Mouse (Mus musculus): ENCODE results near the gene Vil1. TPM values are rescaled to one million over a fixed set of nuclear protein-coding genes. Genes with fewer than 3 reads are reported as not detected.

Gene Vil1
- polyA plus RNA-seq, 1 experiment from 2014 or later = 0.81 TPM

DNA sequence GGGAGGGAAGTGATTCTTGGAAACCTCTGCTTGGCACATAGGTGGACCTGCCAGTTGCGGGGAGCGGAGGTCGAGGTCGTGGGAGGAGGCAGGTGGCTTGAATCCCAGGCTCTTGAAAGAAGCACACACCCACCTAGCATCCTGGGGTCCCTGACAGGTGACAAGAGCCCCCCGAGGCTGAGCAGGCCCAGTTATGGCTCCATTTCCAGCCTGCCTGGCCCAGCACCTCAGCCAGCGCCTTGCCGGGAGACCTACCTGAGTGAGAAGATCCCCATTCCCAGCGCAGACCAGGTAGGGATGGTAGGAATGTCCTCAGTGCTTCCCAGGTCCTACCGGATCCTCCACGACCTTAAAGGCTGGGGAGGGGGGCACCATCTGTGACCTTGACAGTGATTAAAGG is 33.6 kb upstream of the Vil1 start:
- no peak for ATAC-seq
- no peaks in the 10 kb centered on the region for H3K9me3 ChIP-seq (replicated peaks)
- H3K4me3 ChIP-seq = no peak overlapping the region
- H3K4me2 ChIP-seq = no peak overlapping the region
- H3K36me3 ChIP-seq = no peaks in the 10 kb centered on the region
- peaks cover 6% of the 10 kb centered on the region; the same call in 1 of the 2 replicates for H3K27me3 ChIP-seq (replicated peaks)
- H3K4me1 ChIP-seq = peaks cover 31% of the 10 kb centered on the region
- WGBS (ENCODE audit: insufficient replicate concordance) = 66% methylated on average over 10 of the region's 10 CpGs
- H3K9ac ChIP-seq = no peak overlapping the region
- H3K27ac ChIP-seq = no peak overlapping the region

DNA sequence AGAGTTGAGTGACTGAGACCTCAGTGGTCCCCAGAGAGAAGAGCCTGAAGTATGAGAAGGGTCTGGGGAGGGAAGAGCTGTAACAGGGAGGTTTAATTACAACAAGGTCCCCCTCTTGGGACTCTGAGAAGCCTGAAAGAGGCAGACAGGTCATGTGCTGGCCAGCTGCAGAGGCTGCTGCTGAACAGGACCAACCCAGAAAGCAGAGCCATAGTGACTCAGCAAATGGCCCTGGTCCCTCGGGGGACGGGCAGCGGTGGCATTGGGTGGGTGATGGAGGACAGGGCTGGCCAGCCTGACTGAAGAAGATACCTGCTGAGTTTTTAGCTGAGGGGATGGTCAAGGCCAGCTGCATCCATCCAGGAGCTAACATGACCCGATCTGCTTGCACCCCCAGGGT is 32.8 kb upstream of the Vil1 start:
- Histone ChIP-seq H3K4me3 (no peak overlapping the region), H3K27ac (no peak overlapping the region), H3K9ac (no peak overlapping the region), H3K4me2 (no peak overlapping the region), H3K27me3 (replicated peaks) (peaks cover 6% of the 10 kb centered on the region; the same call in 1 of the 2 replicates), H3K36me3 (no peaks in the 10 kb centered on the region), H3K9me3 (replicated peaks) (no peaks in the 10 kb centered on the region), H3K4me1 (peaks cover 34% of the 10 kb centered on the region)
- no peak for ATAC-seq
- 58% methylated on average over 4 of the region's 4 CpGs for WGBS (ENCODE audit: insufficient replicate concordance)

DNA sequence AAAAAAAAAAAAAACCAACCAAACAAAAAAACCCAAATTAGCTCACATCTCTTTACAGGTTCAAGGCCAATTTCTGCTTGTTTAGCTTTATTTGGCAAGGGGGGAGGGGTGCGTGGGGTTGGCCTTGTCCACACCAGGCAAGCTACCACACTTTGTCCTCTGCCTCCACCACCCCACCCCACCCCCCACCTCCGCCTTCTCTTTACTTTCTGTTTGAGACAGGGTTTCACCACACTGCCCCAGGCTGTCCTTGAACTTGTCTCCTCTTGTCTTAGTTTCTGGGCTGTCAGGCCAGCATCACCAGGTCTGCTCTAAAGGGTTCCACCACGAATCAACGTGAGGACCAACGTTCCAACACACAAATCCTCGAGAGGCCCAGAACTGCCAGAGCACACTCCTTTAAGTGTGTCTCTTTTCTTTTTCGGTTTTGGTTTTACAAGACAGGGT is 30.1 kb upstream of the Vil1 start:
- Histone ChIP-seq H3K36me3 (no peaks in the 10 kb centered on the region), H3K4me2 (peak overlapping the region; percentile 27), H3K4me3 (no peak overlapping the region), H3K4me1 (peaks cover 54% of the 10 kb centered on the region), H3K27ac (peak overlapping the region; percentile 57; the same call in 1 of the 2 replicates), H3K9ac (no peak overlapping the region), H3K27me3 (replicated peaks) (peaks cover 6% of the 10 kb centered on the region; the same call in 1 of the 2 replicates), H3K9me3 (replicated peaks) (no peaks in the 10 kb centered on the region)
- 64% methylated on average over 7 of the region's 7 CpGs for WGBS (ENCODE audit: insufficient replicate concordance)
- no peak for ATAC-seq

DNA sequence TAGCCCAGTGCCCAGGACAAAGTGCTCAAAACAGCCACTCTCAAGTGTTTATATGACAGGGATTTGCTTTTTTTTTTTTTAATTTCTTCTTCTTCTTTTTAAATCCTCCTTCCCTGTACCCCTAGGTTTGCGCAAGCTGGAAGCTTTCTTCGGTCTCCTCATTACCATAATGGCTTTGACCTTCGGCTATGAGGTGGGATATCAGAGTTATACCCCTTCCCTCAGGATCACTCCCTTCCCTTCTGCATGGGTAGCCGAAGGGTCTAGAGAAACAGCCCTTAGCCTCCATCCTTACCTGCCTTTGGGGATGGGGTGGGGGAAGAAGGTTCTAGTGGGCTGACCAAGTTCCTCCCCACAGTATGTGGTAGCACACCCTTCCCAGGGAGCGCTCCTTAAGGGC is 28.7 kb upstream of the Vil1 start:
- Histone ChIP-seq H3K27me3 (replicated peaks) (no peaks in the 10 kb centered on the region; the same call in 1 of the 2 replicates), H3K4me1 (peaks cover 60% of the 10 kb centered on the region), H3K9me3 (replicated peaks) (no peaks in the 10 kb centered on the region), H3K4me3 (no peak overlapping the region), H3K36me3 (no peaks in the 10 kb centered on the region), H3K4me2 (no peak overlapping the region), H3K9ac (no peak overlapping the region), H3K27ac (no peak overlapping the region)
- no peak for ATAC-seq
- WGBS (ENCODE audit: insufficient replicate concordance) = 69% methylated on average over 5 of the region's 5 CpGs

DNA sequence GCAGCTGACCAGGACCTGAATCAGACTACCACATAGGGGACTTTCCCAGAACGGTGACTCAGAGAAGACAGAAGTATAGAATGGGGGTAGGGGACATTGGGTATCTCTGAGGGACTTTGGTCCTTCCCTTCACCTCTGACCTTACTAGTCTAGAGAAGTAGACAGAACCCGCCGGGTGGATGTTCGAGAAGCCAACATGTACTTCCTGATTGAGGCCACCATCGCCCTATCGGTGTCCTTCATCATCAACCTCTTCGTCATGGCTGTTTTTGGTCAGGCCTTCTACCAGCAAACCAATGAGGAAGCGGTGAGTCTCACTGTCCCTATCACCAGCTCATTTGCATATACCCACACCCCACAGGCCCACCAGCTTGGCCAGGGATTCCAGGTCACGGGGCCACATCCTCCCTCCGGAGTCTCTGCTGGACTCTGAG is 27.6 kb upstream of the Vil1 start:
- no peak overlapping the region for H3K9ac ChIP-seq
- H3K4me2 ChIP-seq = no peak overlapping the region
- no peaks in the 10 kb centered on the region for H3K36me3 ChIP-seq
- WGBS (ENCODE audit: insufficient replicate concordance) = 46% methylated on average over 10 of the region's 10 CpGs
- ATAC-seq = no peak
- H3K27ac ChIP-seq = no peak overlapping the region
- no peak overlapping the region for H3K4me3 ChIP-seq
- no peaks in the 10 kb centered on the region for H3K27me3 ChIP-seq (replicated peaks)
- H3K9me3 ChIP-seq (replicated peaks) = no peaks in the 10 kb centered on the region
- H3K4me1 ChIP-seq = peaks cover 57% of the 10 kb centered on the region

DNA sequence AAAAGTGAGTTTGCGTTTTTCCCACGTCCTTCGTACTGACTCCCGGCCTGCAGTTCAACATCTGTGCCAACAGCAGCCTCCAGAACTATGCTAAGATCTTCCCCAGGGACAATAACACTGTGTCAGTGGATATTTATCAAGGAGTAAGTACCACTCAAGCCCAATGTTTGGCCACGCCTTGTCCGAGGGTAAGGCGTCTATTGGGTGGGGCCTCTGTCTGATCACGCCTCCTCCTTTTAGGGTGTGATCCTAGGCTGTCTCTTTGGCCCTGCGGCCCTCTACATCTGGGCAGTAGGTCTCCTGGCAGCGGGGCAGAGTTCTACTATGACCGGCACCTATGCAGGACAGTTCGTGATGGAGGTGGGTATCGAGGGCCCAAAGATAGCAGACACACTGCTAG is 25.8 kb upstream of the Vil1 start:
- Histone ChIP-seq H3K4me1 (peaks cover 69% of the 10 kb centered on the region), H3K4me3 (no peak overlapping the region), H3K36me3 (no peaks in the 10 kb centered on the region), H3K27me3 (replicated peaks) (no peaks in the 10 kb centered on the region), H3K4me2 (no peak overlapping the region), H3K9ac (no peak overlapping the region), H3K9me3 (replicated peaks) (no peaks in the 10 kb centered on the region), H3K27ac (no peak overlapping the region)
- no peak for ATAC-seq
- WGBS (ENCODE audit: insufficient replicate concordance) = 71% methylated on average over 13 of the region's 13 CpGs

DNA sequence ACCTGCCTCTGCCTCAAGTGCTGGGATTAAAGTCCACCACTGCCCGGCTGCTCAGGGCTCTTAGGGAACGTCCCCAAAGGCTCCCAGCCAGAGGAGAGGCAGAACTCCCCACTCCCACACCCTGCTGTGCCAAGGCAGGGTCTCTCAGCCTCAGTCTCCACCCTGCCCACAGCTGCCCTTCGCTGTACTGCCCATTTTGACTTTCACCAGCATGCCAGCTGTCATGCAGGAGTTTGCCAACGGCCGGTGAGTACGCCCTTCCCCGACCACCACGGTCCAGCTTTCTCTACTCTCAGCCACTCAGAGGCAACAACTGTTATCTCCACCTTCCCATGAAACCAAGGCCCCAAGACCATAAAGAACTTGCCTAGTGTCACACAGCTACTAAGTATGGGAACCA is 24.7 kb upstream of the Vil1 start:
- no peaks in the 10 kb centered on the region for H3K36me3 ChIP-seq
- no peak overlapping the region for H3K4me2 ChIP-seq
- ATAC-seq = no peak
- no peak overlapping the region for H3K4me3 ChIP-seq
- H3K27ac ChIP-seq = no peak overlapping the region
- WGBS (ENCODE audit: insufficient replicate concordance) = 72% methylated on average over 8 of the region's 8 CpGs
- no peaks in the 10 kb centered on the region for H3K27me3 ChIP-seq (replicated peaks)
- no peaks in the 10 kb centered on the region for H3K9me3 ChIP-seq (replicated peaks)
- H3K9ac ChIP-seq = no peak overlapping the region
- peaks cover 74% of the 10 kb centered on the region for H3K4me1 ChIP-seq

DNA sequence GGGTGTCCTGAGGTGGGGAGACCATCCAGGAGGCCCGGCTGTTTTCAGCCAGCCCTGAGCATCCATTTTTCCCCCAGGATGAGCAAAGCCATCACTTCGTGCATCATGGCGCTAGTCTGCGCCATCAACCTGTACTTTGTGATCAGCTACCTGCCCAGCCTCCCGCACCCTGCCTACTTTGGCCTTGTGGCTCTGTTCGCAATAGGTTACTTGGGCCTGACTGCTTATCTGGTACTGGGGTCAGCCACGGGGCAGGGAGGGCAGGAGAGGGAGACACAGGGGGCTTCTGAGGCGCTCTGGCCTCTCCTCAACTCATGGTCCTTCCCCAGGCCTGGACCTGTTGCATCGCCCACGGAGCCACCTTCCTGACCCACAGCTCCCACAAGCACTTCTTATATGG is 24.1 kb upstream of the Vil1 start:
- Histone ChIP-seq H3K9me3 (replicated peaks) (no peaks in the 10 kb centered on the region), H3K4me3 (no peak overlapping the region), H3K27me3 (replicated peaks) (no peaks in the 10 kb centered on the region), H3K27ac (no peak overlapping the region), H3K4me2 (no peak overlapping the region), H3K9ac (0 out of 2 replicates have a peak overlapping the region, but pooled peaks have one; percentile 30), H3K36me3 (no peaks in the 10 kb centered on the region), H3K4me1 (peaks cover 74% of the 10 kb centered on the region)
- WGBS (ENCODE audit: insufficient replicate concordance) = 79% methylated on average over 10 of the region's 10 CpGs
- no peak for ATAC-seq

DNA sequence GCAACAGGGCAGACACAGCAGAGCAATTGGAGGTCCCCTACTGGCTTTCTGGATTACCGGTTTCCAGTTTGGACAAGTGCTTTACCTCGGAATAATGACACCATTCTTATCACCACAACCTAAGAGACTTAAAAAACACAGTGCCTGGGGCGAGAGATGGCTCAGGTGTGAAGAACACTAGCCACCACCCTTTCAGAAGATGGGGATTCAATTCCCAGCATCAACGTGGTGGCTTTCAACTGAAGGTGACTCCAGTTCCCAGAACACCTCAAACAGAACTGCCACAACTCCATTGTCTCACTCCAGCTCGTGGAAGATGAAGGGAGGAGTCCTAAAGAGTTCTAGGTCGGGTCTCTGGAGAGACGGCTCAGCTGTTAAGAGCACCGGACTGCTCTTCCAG is 23.6 kb upstream of the Vil1 start:
- Histone ChIP-seq H3K4me2 (no peak overlapping the region), H3K27me3 (replicated peaks) (no peaks in the 10 kb centered on the region), H3K27ac (no peak overlapping the region), H3K36me3 (no peaks in the 10 kb centered on the region), H3K9me3 (replicated peaks) (no peaks in the 10 kb centered on the region), H3K4me3 (no peak overlapping the region), H3K9ac (0 out of 2 replicates have a peak overlapping the region, but pooled peaks have one; percentile 30), H3K4me1 (peaks cover 77% of the 10 kb centered on the region)
- ATAC-seq = no peak
- WGBS (ENCODE audit: insufficient replicate concordance) = 78% methylated on average over 8 of the region's 8 CpGs

DNA sequence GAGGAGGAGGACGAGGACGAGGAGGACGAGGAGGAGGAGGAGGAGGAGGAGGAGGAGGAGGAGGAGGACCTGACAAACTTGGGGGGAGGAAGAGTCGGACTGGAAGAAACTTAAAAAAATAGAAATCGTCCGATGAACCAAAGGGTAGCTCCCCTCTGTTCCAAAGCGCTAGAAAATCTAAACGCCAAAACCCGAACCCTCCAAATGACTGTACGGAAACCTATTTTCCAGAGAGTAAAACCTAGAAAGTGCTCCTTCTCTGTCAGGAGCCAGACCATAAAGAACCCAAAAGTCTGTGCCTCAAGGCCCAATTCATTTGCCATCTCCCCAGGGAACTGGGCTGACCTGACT is 22.8 kb upstream of the Vil1 start:
- peak overlapping the region; percentile 91 for H3K27ac ChIP-seq
- H3K9ac ChIP-seq = peak overlapping the region; percentile 79
- no peak for ATAC-seq
- no peaks in the 10 kb centered on the region for H3K9me3 ChIP-seq (replicated peaks)
- H3K4me3 ChIP-seq = peak overlapping the region; percentile 71
- no peaks in the 10 kb centered on the region for H3K36me3 ChIP-seq
- 52% methylated on average over 7 of the region's 10 CpGs for WGBS (ENCODE audit: insufficient replicate concordance)
- peak overlapping the region; percentile 70 for H3K4me2 ChIP-seq
- no peaks in the 10 kb centered on the region for H3K27me3 ChIP-seq (replicated peaks)
- peaks cover 81% of the 10 kb centered on the region for H3K4me1 ChIP-seq

DNA sequence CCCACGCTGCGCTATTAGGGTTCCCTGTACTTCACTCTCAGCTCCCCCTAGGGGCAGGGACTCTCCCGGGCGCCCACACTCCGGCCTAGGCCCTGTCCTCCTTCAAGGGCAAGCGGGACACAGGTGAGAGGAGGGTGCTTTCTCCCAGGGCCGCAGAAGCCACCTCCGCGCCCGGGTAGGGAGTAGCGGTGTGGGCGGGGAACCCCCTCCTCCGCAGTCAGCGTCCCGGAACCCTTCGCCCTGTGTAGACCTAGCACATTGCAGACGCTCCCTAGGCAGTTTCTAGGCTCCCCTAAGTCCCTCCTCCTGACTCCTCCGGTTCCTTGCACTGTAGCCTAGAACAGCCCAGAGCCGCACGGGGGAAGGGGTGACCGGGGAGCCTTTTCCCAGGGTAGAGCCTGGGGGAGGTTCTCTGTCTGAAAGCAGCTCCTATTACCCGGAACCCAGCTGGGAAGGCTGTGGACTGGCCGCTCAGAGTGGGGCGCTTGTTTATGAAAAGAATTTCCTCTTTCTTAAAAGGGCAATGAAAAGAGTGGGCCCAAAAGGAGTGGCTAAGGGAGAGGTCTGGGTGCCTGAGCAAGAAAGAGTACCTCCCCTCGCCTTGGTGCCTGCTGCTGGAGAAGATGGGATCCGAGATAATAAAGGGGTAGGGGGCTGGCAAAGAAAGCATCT is 22.3 kb upstream of the Vil1 start:
- Histone ChIP-seq H3K4me2 (peak overlapping the region; percentile 70), H3K9me3 (replicated peaks) (no peaks in the 10 kb centered on the region), H3K27me3 (replicated peaks) (no peaks in the 10 kb centered on the region), H3K9ac (peak overlapping the region; percentile 79), H3K4me1 (peaks cover 75% of the 10 kb centered on the region), H3K36me3 (no peaks in the 10 kb centered on the region), H3K4me3 (peak overlapping the region; percentile 71), H3K27ac (peak overlapping the region; percentile 91)
- ATAC-seq = peak; percentile 85
- WGBS (ENCODE audit: insufficient replicate concordance) = under 1% methylated on average over 26 of the region's 26 CpGs

DNA sequence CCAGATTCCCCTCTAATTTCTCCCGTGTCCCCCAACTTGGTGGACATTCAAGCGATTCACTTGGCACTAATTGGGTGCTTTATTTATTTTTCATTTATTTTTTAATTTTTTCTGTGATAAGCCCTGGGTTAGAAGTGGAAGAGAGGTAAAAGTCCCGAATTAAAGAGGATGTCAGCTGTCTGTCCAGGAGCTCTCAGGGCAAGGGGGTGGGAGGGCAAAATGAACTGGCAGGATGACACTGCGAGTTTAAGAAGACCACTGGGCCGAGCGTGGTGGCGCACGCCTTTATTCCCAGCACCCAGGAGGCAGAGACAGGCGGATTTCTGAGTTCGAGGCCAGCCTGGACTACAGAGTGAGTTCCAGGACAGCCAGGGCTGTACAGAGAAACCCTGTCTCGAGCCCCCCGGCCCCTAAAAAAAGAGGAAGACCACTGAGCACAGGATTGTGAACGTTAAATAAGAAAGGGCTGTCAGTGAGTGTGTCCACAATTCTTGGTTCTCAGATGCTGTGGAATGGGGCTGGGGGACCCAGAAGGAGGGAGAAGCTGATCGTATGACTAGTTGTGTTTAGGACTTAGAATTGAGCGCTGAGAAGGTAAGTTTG is 21.7 kb upstream of the Vil1 start:
- peak overlapping the region; percentile 79 for H3K9ac ChIP-seq
- H3K9me3 ChIP-seq (replicated peaks) = no peaks in the 10 kb centered on the region
- no peaks in the 10 kb centered on the region for H3K36me3 ChIP-seq
- H3K27ac ChIP-seq = peak overlapping the region; percentile 91
- H3K4me1 ChIP-seq = peaks cover 74% of the 10 kb centered on the region
- ATAC-seq = no peak
- peak overlapping the region; percentile 70 for H3K4me2 ChIP-seq
- H3K4me3 ChIP-seq = peak overlapping the region; percentile 71
- no peaks in the 10 kb centered on the region for H3K27me3 ChIP-seq (replicated peaks)
- 36% methylated on average over 15 of the region's 15 CpGs for WGBS (ENCODE audit: insufficient replicate concordance)

Measured in liver, embryonic 12.5 days (tissue).